Mouse (Mus musculus) brain, embryonic 18.5 days (tissue): Measurements from ENCODE around the gene Dnm1.

Source experiments
- DNase-seq: peaks from one replicate; pipeline ENCODE4 v3.0.0-alpha.2; 2012; ENCODE audit warnings: low read depth, low spot score

Dnm1 gene

GRCm38 (mm10) chr2:32353007-32353542 is at the start of gene Dnm1:
Dnm1 (minus strand) TSS chr2:32353338.
- DNase-seq: peak; percentile 71

GRCm38 (mm10) chr2:32396695-32397094 is 43.6 kb upstream of the Dnm1 start:
- DNase-seq: no peak

- peak; percentile 94 for DNase-seq
Measured at GRCm38 (mm10) chr2:32395946-32396621, 42.9 kb upstream of the Dnm1 start.

- DNase-seq: peak; percentile 90
Measured at GRCm38 (mm10) chr2:32395484-32395945, 42.4 kb upstream of the Dnm1 start, which contains the start of gene Ptges2. Ptges2 (plus strand) TSS chr2:32395896.

- no peak for DNase-seq
Measured at GRCm38 (mm10) chr2:32394973-32395372, 41.8 kb upstream of the Dnm1 start.

GRCm38 (mm10) chr2:32392063-32392462 is 38.9 kb upstream of the Dnm1 start:
- no peak for DNase-seq

GRCm38 (mm10) chr2:32390871-32391270 is 37.7 kb upstream of the Dnm1 start:
- no peak for DNase-seq

GRCm38 (mm10) chr2:32389157-32389556 is 36.0 kb upstream of the Dnm1 start:
- no peak for DNase-seq

GRCm38 (mm10) chr2:32387706-32388490 is 34.8 kb upstream of the Dnm1 start, which contains the start of gene Lcn2:
Lcn2 (minus strand) TSS chr2:32388252.
- DNase-seq: no peak

- no peak for DNase-seq
Measured at GRCm38 (mm10) chr2:32382689-32383088, 29.6 kb upstream of the Dnm1 start.

- peak; percentile 64 for DNase-seq
Measured at GRCm38 (mm10) chr2:32381775-32382223, 28.7 kb upstream of the Dnm1 start, which contains the start of gene 1110008P14Rik. 1110008P14Rik (minus strand) TSS chr2:32381938.

GRCm38 (mm10) chr2:32381141-32381774 is 28.1 kb upstream of the Dnm1 start:
- no peak for DNase-seq

- DNase-seq: no peak
Measured at GRCm38 (mm10) chr2:32380001-32380500, 26.9 kb upstream of the Dnm1 start.

GRCm38 (mm10) chr2:32376963-32377362 is 23.8 kb upstream of the Dnm1 start:
- DNase-seq: no peak

- DNase-seq: no peak
Measured at GRCm38 (mm10) chr2:32375317-32375940, 22.3 kb upstream of the Dnm1 start.

GRCm38 (mm10) chr2:32374191-32374590 is 21.1 kb upstream of the Dnm1 start:
- no peak for DNase-seq

GRCm38 (mm10) chr2:32367315-32367714 is 14.2 kb upstream of the Dnm1 start:
- no peak for DNase-seq

- DNase-seq: no peak
Measured at GRCm38 (mm10) chr2:32364121-32364520, 11.0 kb upstream of the Dnm1 start.

- DNase-seq: no peak
Measured at GRCm38 (mm10) chr2:32363376-32364106, 10.4 kb upstream of the Dnm1 start.

- no peak for DNase-seq
Measured at GRCm38 (mm10) chr2:32362817-32363340, 9.7 kb upstream of the Dnm1 start.
